Mouse (Mus musculus) frontal cortex, postnatal 10 days (tissue): ENCODE data around the gene Taldo1.
"Not testable (repeated sequence)": the region's sequence is repeated elsewhere in the genome, so short reads cannot be mapped to it uniquely, and the experiment has no call there.

Experiments used
- DNase-seq, 2 experiments: peaks; one replicate each; pipeline ENCODE4 v3.0.0; 2022; ENCODE audit warnings: low spot score in 2 of 2, mixed read lengths in 1 of 2

The Taldo1 gene

DNA sequence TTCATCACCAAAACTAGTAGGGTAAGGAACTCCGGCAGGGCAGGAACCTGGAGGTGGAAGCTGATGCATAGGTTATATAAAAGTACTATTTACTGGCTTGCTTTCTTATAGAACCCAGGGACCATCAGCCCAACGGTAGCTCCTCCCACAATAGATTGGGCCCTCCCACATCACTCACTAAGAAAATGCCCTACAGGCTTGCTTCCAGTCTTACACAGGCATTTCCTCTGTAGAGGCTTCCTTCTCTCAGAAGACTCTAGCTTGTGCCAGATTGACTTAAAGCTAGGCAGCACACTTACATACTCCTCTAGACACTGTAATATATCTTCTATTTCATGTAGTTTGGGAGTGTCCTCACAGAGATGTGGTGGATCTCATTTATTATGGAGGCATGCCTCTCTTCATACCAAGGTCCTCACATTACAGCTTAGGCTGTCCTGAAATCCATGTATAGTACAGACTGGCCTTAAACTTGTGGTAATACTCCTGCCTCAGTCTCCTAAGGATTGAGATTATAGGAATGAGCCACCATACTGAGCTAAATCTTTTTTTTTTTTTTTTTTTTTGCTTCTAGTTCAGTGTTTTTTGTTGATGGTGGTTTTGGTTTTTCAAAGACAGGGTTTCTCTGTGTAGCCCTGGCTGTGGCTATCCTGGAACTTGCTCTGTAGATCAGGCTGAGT lies 4.1 kb upstream of the Taldo1 start:
- DNase-seq, result no peak

DNA sequence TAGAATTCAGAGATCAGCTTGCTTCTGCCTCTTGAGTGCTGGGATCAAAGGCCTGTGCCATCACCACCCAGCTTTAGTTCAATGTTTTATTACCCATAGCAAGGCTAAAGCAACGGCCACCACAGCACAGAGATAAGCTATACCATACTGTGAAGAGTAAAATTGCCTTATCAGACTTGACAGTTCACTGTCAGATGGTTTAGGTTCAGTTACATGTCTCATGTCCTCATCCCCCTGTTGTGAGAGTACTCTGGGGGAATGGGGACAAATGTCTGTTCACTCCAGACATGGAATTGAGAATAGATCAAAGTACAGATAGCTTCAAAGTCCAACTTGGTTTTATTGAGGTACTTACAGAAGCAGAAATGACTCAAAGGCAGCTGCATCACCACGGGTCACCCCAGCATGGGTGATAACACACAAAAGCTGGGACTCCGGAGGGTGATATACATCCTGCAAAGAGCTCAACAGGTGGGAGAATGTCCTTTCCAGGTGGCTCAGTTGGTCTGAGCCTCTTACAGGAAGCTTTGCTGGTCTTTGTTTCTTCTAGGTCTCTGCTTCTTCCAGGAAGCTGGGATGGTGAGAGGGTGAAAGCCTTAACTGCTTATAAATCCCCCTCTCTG lies 3.4 kb upstream of the Taldo1 start:
- DNase-seq, result no peak

DNA sequence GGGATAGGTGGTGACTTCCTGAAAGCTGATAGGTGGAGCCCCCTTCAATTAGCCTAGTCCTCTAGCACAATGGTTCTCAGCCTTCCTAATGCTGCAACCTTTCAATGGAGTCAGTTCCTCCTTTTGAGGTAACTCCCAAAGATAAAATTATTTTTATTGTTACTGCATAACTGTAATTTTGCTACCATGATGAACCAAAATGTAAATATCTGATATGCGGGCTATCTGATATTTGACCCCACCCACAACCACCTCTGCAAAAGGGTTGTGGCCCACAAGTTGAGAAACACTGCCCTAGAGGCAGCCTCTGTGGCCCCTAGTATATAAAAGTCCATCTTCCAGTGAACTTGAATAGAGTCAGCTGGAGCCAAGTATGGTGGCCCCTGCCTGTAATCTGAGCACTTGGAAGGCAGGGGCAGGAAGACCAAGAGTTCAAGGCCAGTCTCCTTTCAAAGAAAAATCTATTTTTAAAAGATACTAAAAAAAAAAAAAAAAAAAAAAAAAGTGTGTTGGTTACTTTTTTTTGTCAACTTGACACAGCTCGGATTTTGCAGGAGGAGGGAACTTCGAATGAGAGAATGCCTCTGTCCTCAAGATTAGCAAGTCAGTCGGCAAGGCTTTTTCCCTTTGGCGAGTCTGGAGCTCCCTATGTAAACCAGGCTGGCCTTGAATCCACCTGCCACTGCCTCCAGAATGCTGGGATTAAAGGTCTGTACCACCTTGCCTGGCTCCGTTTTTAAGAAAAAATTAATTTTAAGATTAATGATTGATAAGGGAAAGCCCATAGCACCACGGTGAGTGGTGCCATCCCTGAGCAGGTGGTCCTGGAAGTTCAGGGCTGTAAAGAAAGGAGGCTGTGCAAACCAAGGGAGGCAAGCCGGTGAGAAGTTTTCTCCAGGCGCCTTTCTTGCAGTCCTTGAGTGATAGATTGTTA lies 1.4 kb upstream of the Taldo1 start:
- DNase-seq, result no peak

DNA sequence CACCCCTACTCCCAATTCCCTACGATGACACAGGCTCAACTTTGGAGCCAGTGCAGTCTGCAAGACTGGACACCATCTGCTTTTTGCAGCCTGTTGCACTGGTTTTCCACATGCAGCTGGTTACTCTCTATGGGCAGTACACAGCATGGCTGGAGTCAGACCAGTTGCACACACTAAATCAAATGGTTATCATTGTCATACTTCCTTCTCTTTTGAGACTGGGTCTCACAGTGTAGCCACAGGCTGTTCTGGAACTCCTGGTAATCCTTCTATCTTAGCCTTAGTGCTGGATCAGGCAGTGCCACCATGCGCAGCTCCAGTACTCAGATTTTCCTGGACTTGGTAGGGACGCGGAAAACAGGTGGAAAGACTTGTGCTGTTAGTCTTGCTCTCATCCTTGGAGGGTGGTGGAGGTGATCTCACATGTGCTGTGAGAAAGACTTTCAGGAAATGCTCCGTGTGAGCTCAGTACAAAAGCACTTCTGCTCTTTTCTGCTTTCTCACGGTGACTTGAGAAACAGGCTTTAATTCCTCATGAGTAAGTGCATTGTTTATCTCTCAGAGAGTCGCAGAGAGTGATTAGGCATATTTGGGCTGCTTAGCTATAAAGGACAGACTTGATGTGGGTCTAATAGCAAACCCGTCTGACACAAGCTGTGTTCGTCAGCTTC lies 688 bp downstream of the Taldo1 start:
- DNase-seq, result no peak

DNA sequence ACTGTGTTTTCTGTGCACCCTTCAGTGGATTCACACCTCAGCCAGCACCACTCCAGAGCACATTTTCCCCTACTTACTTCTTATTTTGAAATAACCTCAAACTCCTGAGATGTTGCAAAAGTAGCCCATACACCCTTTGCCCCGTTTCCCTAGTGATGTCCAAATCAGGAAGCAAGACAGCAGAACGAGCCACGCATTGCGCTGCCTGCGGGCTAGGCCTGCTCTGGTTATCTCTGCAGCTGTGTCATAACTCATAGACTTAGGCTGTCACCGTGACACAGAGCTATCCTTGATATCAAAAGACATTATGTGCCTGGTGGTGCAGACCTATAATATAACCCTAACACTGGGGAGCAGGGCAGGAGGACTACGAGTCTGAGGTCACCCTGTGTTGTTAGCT lies 2.2 kb downstream of the Taldo1 start:
- DNase-seq, result no peak

DNA sequence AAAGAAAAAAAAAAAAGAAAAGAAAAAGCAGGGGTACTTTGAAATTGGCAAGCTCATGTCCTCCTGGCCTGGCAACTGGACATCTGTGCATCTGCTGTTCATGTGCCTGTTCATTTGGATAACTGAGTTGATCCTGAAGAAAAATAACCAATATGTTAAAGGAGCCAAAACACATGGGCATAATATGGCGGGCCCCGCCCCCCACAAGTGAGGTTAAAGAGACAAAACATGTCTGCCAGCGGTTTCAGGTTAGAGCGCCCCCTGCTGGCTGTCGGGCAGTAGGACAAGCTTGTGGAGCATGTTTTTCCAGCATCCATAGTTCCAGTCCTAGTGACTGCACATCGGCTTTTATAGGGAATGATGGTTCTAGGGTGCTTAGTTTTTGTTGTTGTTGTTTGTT lies 2.8 kb downstream of the Taldo1 start:
- peak in 1 of 2 experiments; percentile 56 for DNase-seq

DNA sequence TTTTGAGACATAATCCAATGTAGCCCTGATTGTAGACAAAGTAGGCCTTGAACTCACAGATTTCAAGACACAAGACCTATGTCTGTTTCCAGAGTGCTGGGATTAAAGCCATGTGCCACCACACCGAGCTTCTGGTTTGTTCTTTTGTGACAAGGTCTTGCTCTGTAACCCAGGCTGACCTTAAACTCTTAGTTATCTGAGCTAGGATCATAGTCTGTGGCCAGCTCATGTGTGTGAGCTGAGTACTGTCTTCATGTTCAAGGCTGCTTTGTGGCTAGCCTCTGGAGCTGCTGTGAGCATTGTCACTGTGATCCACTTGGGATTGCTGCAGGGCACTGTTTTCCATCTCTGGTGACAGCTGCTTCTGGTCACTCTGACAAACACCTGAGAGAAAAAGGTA lies 3.3 kb downstream of the Taldo1 start:
- no peak for DNase-seq

DNA sequence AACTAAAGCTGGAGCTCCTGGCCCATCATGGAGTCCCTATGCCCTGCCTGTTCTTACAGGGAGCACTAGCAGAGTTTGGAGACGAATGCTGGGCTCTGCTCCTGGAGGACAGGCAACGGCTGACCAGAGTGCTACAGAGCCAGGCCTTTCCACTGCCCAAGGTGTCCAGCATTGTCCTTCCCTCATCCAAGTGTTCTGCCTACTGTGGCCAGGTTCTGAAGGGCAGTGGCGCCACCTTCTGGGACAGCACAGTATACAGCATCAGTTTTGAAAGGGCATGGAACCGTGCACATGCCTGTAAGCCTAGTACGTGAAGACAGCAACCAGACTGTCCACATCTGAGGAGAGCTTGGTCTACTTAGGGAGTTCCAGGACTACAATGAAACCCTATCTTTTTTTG lies 11.3 kb downstream of the Taldo1 start:
- peak in 1 of 2 experiments; percentile 32 for DNase-seq

DNA sequence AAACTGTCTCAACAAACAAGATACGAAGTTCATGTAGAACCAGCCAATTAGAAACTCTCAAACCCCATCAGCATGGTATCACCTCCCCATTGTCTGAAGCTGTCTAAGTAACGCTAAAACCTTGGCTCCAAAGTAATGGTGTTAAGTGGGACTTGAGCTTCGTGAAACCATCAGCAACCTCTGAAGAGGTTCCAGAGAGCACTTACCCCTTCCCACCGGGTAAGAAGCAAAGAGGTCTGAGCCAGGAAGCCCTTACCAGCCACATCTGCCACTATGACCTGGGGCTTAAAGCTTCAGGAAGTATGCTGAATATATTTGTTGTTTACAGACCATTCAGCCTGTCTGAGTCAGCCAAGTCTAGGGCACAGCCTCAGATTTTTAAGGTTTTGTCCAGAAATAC lies 13.5 kb downstream of the Taldo1 start:
- no peak for DNase-seq

DNA sequence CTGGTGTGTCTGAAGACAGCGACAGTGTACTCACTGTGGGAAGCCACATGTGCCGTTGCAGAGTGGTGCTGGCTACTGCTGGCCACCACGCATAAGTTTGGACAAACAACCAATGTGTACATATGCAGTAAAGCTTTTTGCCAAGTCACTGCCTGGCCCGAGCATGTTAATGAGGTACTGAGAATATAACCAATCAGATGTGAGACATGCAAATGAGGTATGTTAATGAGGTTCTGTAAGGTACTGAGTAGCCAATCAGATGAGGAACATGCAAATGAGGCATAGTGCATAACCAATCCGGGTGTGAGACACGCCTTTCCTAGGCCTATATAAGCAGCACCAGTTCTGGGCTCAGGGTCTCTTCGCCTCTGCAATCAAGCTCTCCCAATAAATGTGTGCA lies 15.7 kb downstream of the Taldo1 start:
- DNase-seq, result not testable (repeated sequence)

DNA sequence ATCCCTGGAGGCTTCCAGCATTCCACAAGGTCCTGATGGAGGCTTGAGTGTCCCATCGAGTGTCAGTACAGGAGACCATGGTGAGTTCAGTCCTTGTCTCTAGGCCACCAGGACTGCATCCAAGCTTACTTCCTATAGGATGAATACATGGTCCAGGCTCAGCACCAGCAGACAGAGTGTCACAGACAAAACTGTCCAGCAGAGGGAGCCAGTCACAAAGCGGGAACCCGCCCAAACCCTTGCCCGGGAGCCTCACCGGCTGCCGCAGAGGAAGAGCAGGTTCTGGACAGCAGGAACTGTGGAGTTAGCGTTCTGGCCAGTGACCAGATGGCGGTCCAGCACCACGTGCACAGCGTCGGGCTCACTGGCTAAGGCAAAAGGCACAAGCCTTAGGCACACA lies 16.8 kb downstream of the Taldo1 start:
- peak in 1 of 2 experiments; percentile 79 for DNase-seq

DNA sequence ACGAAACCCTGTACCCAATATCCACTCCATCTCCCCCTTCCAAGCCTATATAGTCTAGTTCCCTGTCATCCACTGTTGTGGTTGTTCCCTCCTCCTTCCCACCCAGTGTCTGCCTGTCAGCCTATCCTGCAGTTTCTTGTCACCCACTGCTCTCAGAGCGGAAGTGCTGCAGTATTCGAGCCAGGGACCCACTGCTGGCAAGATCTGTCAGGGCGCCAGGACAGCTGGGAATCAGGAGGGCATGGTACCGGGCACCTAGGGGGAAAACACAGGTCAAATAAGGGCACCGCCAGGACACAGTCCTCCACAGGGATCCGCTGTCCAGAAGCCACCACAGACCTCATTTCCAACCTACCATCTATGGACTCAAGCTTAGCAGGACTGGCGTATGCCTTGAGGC lies 18.6 kb downstream of the Taldo1 start:
- DNase-seq, result no peak

DNA sequence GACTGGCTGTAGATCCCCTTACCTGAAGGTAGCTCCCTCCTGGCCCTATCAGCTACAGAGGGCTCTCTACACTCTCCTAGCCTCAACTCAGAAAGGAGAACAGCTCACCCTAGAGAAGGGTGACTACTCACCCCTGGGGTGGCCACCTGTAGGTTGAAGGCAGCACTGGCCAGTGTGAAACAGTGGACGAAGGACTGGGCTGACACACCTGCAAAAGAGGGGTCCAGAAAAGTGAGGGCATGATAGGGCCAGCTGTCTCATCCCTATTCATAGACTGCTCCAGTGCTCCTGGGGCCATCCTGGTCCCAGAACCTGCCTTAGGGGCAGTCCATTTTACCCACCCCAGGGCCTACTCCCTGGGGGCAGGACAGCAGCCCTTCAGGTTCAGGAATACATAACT lies 19.7 kb downstream of the Taldo1 start:
- no peak for DNase-seq

DNA sequence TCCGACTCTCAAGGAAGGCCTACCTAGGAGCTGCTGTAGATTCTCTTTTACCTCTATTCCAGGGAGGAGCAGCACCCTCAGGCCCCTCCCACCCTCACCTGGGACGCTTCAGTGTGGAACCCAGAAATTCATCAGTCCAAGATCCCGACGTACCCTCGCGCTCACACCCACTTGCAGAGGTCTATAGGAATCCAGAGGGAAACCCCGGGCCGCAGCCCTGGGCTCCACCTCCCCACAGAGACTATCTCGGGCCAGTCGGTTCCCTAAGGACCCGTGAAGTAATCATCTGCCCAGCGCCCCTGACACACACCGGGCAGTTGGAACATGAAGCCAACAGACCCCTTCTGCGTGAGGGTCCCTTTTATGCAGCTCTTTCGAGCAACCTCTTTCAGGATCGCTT lies 21.3 kb downstream of the Taldo1 start:
- DNase-seq, result peak in 1 of 2 experiments; percentile 26

DNA sequence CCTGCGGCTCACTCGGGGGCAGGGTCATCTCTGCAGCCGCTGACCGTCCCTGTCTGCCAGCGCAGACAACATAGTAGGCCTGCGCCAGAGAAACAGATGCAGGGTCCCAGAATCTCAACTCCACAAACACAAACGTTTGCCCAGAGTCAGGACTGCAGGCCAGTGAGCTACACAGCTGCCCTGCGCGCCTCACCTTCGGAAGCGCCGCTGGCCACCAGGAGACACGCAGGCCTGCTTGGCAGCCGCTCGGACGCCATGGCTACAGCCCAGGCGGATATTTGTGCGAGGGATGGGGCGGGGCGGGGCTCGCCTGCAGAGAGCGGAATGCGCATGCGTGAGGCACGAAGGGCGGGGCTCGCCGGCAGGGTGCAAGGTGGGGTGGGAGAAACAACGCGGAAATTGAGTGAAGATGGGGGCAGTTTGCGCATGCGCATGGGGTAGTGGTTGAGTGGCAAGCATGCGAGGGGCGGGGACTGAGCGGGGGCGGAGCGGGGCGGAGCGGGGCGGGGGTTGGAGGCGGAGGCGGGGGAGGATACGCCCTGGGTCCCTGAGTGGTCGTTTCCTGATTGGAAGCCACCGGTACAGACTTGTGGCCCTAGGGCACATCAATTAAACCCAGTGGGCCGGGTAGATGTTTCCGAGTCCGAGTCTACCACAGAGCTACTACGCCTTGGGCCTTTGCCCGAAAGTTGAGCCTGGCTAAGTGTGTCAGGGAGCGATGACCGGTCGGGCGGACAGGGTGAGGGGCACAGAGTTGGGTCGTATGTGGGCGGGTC lies 22.0 kb downstream of the Taldo1 start, which contains the start of gene Gatd1:
TSS of gene Gatd1 (minus strand) at position 328 of the 776 bp plus-strand sequence.
- DNase-seq, result peak; percentile 96 to 99

DNA sequence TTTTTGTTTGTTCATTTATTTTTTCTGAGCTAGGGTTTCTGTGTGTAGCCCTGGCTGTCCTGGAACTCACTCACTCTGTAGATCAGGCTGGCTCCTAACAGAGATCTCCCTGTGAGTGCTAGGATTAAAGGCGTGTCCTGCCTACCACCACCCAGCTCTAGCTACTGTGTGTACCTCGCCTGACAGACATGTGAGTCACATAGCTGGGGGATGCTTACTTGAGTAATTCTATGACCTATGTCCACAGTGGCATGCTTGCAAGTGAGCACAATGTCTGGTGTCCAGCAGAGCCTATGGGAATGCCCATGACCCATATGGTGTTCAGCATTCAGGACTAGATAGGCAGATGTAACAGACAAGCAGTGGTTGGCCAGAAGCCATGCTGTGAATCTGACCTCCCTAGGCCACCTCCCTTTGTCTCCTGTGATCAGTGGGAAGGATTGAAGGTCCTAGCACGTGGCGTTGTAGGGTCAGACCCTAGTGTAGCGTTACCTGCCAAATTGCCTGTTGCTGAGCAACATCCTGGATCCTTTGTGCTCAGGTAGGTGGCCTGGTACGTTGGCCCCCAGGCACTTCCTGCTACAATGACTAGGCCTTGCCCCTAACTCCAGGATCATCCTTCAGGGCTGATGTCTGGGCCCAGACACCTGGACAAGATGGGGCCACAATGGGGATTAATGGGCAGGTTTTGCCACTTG lies 24.3 kb downstream of the Taldo1 start:
- no peak for DNase-seq

DNA sequence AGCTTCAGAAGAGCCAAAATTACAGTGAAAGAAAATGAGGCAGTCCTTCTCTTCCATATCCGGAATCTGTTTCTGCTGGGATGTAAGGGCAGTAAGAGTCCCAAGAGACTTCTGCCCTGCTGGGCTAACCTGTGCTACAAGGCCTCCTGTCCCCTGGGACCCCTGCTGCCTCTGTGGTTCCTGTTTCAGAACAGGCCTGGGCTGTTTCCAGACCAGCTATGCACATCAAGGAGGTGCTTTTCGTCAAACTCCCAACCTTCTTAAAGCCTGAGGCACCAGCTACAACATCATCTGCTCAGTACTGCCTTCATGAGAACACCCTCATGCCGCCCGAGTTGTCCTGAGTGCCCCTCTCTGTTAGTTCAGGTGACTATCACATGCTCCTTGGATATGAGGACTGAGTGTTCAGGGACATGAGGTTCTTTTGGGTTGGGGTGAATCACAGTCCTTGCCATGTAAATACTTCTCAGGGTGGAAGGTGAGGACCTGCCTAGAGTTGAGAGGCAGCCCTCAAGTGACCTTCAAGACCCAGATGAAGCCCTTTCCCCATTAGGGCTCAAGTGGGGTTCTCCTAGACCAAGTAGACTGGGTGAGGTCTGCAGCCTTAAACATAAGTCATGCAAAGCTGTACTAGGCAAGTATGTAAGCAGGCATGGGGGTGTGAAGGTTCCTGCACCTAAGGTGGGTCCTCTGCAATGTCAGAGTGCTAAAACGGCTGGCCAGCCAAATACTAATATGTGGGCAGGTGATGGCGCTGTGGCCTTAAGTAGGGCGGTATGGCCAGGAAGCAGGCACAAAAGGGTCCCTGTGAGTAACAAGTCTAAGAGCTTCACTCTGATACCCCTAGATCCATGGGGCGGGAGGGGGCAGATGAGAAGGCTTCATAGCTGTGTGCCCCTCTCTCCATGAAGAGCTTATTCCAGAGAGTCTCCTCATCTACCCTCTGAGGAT lies 26.0 kb downstream of the Taldo1 start:
- DNase-seq, result no peak

DNA sequence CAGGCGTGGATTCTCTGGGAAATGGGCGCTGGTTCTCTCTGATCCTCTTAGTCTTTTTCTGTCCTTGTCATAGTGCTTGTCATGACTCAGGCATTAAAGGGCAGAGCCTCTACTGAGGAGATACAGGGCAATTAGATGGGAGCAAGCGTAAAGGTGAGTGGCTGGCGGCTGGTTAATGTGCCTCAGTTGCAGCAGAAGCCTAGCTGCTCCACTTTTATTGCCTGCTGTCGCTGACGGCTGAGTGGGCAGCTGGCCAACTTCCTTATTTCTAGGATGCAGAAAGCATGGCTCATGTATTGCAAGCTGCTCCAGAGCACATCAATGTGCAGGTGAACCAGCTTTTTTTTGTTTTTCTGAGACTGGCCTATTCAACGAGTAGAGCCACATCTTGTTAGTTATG lies 27.0 kb downstream of the Taldo1 start:
- DNase-seq, result peak in 1 of 2 experiments; percentile 24

DNA sequence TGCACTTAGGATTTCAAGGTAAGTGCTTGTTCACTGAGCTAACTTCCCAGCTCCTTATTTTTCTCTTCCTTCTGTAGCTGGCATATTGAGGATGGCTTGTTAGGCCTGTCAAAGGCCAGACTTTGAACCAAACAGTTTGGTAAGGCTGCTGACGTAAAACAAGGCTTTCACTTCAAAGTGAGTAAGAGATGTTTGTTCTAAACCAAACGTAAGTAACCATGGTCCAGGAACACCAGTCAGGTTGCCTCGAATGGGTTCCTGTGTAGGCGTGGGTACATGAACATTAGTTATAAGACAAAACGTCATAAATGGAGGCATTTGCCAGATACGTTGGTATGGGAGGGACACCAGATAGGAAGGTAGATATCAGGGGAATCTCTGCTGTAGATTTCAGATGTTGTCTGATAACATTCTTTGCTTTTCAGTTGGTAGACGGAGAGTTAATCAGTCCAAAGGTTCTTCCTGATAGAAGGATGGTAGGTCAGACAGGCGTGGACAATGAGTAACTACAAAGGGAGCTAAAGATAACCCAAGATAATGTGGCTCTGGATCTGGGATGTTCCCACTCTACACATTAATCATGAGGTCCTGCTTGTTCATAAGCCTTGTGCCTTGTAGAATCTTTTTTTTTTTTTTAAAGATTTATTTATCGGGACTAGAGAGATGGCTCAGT lies 28.2 kb downstream of the Taldo1 start:
- no peak for DNase-seq
